Mouse (Mus musculus) thymus, postnatal 14 days (tissue): ENCODE data around the gene Dennd2a.
A peak's percentile ranks its signal among the peaks of the same experiment; 100 is the strongest.
"Not testable (repeated sequence)": the region's sequence is repeated elsewhere in the genome, so short reads cannot be mapped to it uniquely, and the experiment has no call there.

ENCODE experiments used
- DNase-seq: peaks from one replicate; pipeline ENCODE4 v3.0.0; 2021

Gene Dennd2a

DNA sequence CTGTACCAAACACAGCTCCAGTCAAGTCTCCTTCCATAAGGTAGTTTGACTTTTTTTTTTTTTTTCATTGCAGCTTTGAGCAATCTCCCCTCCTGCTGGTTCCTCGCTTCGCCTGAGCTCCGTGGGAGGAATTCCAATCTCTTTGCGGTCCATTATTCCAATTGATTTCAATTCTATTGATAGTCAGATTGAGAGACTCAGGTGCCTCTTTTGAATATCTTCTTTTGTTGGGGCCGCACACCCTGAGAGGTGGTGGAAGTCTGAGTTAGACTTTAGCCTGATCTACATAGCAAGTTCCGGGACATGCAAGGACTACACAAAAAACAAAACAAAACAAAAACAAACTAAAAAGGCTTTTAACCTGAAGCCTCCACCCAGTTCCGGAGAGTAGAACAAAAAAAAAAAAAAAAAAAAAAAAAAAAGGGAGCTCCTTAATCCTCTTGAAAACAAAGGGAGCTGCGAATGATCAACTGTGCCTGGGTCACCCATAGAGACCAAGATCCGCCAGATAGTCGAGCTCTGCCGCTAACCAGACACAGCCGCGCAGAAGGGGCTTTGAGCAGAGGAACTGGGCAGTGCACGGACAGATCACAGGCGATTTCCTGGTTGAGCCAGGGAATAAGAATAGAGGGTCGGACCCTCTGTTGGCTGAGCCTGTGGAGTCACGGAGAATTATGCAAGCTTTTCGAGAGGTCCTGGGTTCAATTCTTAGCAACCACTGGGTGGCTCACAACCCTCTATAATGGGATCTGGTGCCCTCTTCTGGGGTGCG, 111.7 kb downstream of the Dennd2a start:
- DNase-seq: no peak

DNA sequence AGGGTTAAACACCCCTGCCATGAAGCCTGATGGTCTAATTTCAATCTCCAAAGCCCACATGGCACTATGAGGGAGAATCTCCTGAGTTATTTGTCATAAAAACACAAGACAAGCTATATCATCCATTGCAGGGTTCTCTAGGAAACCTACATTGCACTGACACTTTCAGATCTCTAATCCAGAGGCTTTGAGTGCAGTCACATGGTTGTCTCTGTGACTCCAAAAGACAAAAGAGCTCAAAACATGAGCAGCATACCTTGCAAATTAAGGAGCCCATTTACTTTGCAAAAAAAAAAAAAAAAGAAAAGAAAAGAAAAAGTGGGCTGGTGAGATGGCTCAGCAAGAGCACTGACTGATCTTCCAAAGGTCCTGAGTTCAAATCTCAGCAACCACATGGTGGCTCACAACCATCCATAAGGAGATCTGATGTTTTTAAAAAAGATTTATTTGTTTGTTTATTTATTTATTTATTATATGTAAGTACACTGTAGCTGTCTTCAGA, 114.8 kb downstream of the Dennd2a start:
- no peak for DNase-seq

DNA sequence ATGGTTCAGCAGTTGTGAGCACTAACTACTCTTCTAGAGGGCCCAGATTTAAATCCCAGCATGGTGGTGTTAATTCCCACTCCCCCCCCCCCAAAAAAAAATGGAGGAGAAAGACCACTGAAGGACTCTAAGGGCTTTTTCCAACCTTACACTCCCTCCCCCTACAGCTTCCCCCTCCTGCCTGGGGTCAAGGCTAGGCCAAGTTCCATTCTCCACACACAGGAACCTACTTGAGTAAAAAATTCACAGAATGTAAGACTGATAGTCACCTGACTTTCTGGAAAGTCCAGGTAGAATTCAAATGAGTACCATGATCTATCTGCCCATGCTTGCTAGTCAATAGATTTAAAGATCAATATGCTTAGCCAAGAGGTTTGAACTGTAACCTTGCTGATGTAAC, 117.5 kb downstream of the Dennd2a start:
- DNase-seq: no peak

DNA sequence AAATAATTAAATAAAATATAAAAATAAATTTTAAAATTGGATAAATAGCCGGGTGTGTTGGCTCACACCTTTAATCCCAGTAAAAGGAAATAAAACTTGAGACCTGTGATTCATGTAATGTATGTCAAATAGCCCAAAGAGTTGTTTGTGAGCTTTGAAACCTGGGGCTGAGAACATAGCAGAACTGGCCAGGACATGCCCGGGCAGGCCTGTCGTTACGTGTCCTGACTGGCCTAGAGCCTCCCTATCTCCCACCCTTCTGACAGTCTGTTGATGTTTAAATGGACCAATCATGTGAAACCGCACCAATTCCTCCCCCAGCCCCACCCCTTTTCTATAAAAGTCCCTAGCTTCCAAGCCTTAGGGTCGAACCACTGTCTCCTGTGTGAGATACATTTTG, 120.1 kb downstream of the Dennd2a start:
- not testable (repeated sequence) for DNase-seq

DNA sequence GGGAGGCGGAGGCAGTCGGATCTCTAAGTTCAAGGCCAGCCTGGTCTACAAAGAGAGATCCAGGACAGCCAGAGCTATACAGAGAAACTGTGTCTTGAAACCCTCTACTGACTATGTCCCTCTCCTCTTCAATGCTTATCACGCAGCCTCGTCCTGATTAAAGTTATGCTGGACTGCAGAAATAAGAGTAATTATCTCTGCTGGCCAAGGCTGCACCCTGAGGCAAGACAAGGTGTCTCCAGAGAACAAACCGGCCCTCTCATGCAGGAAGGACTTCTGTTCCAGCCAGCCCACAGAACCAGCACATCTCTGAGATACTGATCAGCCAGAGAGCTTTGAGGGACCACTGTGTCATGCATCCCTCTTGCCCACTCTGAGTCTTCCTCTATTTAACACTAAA, 121.8 kb downstream of the Dennd2a start:
- DNase-seq: no peak

DNA sequence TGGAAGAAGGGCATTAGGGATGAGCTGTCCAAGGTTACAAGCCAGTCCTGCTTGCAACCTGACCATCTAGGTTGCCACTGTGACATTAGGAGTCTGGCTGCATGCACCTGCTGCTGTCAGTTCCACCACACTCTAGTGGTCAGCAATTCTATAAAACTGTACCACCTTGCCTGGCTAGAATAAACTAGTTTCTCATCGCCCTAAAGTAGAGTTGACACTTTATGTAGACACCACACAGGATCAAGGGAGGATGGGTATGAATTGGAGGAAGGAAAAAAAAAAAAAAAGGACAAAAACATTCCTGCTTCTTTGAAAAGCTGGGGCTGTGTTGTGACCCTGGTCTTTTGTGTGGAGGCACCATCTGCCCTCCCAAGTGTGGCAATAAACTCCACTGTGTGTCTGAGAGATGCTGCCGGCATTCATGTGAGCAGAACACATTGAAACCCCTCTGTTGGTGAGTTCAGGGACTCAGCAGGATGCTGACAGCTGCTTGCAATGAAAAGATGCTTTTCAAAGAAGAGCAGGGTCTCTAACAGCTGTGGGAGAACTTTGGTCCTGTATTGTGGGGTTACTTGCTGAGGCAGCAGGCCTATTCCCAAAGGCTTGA, 122.7 kb downstream of the Dennd2a start:
- DNase-seq: no peak

DNA sequence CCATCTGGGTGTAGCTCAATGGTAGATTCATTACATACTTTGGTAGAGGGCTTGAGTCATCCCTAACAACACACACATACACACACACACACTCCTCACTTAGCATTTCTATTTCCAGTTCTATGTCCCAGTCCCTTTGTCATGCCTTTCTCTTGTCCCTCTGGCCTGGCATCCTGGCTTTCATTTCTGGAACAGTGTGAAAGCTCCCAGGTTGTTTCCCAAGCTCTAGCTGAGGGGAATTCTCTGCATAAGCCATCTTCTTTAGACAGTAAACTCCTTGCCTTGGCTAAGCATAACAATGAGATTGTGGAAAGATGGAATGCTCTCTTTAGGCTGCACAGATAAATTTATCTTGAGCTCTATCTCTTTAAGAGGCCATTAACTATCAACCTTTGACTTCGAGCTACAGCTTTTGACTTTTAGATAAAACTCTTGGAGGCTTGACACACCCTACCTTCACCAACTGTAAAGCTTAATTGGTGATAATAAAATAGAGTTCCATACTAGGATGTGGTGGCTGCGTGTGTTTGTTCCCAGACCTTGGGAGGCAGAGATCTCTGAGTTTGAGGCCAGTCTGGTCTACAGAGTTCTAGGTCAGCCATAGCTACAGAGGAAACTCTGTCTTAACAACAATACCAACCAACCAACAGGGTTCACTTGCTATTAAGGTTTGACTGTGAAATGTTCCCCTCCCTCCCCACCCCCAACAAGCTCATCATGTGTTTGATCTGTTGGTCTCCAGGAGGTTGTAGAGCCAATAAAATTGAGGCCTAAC, 123.4 kb downstream of the Dennd2a start:
- no peak for DNase-seq

DNA sequence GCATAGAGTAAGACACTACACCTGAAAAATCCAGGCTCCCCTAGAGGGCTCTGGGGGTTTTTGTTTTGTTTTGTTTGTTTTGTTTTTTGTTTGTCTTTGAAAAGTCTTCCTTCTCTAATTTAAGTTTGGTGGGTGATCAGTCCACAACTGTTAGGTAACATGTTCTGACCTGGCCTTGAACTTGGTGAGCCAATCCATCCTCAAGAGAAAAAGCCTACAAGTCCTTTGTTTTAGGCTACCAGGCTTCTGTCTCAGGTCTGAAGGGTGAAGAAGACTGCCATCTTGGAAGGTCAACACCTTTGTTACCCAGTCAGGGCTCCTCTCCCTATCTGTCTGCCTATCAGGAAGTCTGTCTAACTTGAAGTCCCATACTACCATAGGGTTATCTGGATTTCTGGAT, 124.0 kb downstream of the Dennd2a start:
- DNase-seq: no peak

DNA sequence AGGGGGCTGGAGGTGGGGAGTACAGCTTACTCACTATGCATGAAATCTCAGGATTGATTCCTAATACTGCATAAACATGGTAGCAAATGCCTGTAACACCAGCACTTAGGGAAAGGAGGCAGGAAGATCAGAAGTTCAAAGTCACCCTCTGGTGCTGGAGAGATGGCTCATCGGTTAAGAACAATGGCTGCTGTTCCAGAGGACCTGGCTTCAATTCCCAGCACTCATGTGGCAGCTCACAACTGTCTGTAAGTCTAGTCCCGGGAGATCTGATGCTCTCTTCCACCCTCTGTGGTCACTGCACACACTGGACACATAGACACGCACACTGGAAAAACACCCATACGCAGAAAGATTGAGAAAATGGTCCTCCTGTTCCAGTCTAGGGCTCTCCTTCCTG, 124.5 kb downstream of the Dennd2a start:
- DNase-seq: no peak

DNA sequence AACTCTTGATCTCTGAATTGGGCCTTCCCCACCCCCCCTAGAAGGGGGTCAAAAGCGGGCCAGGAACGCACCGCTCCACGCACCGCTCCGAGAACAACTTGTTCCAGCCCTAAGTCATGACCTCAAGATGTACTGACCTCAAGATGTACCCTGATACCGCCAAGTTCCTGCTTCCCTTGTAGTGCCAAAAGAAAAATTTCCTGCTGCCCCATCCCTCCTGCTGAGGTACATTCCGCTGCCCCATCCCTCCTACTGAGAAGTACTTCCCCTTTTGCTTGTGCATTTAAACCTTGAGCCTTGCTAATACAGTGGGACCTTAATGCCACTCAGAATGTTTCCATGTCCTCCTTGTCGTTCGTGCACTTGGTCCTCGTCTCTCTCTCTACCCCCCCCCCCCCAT, 126.9 kb downstream of the Dennd2a start:
- no peak for DNase-seq

DNA sequence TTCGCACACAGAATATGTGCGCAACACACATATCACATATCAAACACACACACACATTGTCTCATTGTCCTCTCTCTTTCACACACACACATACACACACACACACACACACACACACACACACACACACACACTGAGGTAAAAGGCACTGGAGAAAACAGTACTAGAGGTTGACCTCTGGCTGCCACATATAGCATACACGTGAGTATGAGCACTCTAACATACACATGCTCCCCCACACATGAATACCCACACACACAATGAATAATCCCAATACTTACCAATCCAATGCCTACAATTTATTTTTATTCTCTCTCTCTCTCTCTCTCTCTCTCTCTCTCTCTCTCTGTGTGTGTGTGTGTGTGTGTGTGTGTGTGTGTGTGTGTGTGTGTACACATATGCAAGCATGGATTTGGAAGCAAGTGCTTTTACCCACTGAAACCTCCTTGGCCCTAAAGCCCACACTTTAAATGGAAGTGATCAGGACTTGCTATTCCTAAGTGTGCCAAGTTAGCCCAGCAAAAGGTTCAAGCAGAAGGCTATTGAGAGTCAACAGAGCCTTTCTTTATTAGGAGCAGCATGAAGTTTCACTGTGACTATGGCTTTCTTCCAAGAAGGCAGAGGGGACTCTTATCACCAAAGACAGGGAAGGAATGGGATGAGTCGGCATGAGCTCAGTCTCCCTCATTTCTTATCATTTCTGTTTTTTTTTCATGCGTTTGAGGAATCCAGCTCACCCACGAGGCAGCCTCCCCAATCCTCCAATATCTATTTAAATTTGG, 128.5 kb downstream of the Dennd2a start:
- no peak for DNase-seq

DNA sequence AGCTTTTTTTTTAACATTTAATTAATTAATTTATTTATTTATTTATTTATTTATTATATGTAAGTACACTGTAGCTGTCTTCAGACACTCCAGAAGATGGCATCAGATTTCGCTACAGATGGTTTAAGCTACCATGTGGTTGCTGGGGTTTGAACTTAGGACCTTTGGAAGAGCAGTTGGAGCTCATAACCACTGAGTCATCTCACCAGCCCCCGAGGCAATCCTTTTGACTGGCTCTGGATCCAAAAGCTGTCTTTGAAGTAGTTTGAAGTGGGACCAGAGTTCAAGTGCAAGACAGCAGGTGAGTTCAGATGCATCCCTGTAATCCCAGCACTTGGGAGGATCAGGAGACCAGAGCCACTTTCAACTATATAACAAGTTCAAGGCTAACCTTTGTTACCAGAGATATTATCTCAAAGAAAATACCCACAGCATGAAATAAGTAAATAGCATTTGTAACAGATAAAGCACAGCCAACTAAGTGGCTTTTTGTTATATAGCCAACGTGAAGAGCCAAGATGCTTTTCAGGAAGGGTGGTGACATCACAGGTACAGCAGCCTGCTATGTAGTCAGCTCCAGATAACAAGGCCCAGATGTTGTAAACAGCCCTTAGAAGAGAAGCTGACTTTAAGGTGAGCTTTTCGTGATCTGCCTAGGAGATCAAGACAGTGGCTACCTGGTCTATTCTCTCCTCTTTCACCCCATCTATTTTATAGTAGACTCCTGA, 130.2 kb downstream of the Dennd2a start:
- DNase-seq: no peak

DNA sequence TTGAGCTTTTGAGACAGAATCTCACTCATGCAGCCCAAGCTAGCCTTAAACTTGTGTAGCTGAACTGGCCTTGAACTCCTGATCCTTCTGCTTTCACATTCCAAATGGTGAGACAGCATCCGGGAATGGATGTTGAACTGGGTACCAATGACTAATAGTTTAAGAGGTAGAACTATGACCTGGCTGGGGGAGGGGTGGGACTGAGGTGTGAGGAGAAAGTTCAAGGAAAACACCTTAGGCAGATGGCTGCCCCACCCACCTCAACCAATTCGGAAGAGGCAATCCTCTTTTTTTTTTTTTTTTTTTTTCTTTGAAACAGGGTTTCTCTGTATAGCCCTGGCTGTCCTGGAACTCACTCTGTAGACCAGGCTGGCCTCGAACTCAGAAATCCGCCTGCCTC, 130.9 kb downstream of the Dennd2a start:
- no peak for DNase-seq

DNA sequence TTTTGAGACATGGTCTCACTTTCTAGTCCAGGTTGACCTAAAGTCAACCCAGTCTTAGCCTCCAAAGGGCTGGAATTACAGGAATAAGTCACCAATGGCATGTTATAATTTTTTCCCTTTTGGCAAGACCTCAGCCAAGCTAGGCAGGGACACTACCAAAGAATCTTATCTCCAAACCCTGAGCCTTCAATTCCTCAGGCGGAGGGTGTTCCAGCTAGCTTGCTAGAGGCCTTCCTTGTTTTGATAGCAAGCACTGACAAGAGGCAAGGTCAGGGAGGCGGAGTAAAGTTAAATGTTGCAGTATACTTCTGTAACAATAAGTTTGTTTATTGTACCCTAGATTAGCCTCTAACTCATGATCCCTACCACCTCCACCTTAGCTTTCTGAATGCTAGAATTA, 132.5 kb downstream of the Dennd2a start:
- no peak for DNase-seq

DNA sequence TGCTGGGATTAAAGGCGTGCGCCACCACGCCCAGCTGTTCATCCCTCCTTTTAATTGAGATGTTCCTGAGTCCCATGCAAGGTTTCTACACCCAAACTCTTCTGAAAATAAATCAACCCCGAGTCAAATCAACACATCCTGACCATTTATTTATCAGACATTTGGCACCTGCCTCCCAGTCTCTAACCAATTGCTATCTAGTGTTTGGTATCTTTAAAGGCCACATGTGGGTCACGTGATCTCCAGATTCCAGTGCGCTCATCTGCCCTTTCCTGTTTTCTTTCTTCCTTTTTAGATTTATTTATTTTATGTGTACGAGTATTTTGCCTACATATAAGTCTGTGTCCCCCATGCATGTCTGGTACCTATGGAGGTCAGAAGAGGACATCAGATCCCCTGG, 134.0 kb downstream of the Dennd2a start:
- DNase-seq: no peak

DNA sequence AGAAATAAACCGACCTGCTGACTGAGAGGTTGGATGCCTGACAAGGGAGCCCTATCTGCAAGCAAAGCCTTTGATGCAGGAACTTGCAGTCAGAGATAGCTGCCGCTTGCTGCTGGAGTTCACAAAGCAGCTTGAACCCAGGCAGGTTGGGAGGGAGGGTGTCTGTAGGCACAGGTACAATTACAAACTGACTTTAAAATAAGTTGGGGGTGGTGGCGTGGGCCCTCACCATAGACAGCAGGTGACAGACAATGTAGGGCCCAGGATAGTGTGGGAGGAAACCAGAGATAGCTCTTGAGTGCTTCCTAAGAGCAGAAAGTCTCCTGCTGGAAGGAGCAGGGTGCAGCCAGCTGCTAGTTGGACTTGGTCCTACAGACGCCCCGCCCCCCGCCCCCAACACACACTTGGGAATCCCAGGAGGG, 134.5 kb downstream of the Dennd2a start:
- DNase-seq: no peak

DNA sequence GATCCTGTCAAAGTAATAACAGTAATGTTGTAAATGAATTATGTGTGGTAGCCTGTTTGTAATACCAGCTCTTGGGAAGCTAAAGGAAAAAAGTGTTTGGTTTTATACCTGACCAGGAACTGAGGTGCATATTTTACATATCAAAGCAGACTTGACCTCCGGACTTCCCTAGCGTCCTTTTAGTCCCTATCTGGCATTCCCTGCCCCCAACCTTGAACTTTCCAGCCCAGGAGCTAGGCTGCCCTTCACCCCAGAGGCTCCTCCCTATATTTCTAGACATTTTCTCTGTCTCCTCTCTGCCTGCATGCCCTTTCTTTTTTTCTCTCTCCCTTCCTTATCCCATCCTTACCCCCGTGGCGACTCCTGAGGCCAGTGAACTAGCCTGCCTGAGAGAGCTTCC, 136.8 kb downstream of the Dennd2a start:
- DNase-seq: no peak

DNA sequence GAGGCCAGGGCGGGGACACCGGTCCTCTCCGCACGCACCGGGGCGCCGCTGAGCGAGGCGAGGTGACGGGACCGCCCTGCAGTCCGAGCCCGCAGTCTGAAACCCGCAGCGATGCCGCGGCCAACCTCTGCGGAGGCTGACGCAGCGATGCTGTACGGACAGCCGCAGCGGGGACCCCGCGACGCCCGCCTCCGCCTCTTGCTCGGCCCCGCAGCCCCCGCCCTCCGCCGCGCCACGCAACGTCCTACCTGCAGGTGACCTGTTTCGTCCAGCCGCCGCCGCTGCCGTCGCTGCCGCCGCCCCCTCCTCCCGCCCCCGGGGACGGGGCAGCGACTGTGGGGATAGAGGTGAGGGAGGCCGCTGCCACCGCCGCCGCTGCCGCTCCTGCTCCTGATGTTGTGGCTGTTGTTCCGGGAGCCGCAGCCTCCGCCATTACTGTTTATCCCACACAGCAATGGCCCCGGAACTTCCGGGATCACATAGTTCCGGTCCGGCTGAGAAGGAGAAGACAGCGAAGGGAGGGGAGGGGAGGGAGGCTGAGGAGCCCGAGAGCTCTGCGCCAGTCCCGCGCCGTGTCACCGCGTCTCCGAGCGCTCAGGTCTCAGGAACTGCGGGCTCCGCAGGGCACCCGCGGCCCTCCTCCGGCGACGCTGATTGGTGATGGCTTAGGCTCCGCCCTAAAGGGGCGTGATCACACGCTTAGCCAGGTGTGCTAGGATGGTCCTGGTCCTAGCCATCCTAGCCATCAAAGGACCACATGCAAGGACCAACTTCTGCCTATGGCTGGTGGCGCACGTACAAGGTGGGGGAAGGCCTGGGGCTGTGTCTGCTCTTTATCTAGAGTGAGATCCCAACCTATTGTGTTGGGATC, 137.6 kb downstream of the Dennd2a start, which contains the start of gene Mkrn1:
Gene Mkrn1, minus strand, starts transcription at position 612 of the 871 bp plus-strand sequence.
- DNase-seq: peak; percentile 86

DNA sequence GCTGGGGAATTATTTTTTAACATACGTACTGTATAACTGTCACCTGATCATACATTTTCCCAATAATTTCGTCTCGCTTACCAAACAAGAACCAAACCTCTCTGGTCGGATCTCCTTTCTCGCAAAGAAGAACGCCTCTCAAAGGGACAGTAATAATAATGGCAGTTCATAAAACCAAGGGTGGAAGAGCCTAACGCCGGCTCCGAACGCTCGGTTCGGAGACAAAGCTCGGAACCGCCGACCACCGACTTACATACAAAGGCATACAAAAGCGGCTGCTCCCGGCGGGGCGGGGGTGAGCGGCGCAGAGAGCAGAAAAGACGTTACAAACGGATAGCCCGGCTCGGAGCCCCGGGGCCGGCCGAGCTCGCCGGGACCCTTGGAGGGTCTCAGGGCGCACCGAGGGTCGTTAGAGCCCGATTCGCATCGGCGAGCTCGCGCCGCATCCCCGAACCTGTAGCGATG, 138.2 kb downstream of the Dennd2a start:
- no peak for DNase-seq

DNA sequence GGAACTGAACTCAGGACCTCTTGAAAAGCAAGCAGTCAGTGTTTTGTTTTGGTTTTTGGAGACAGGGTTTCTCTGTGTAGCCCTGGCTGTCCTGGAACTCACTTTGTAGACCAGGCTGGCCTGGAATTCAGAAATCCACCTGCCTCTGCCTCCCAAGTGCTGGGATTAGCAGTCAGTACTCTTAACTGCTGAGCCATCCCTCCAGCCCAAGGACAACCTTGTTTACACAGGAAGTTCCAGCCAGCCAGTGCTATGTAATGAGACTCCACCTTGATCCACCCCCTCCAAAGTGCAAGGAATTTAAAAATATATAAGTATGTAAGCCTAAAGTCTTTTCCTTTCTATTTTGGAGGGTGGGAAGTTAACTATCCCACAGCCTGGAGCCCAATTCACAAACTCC, 141.0 kb downstream of the Dennd2a start:
- not testable (repeated sequence) for DNase-seq

DNA sequence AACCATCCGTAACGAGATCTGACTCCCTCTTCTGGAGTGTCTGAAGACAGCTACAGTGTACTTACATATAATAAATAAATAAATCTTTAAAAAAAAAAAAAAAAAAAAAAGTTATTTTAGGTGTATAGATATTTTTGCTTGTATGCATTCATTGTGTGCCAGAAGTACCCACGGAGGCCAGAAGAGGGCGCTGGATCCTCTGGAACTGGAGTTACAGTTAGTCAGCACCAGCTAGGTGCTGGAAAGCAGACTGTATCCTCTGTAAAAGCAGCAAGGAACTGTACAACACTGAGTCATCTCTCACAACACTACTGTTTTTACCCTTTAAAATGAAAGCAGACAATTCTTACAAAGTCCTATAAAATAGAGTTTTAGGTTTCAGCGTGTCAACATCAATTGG, 141.9 kb downstream of the Dennd2a start:
- peak; percentile 84 for DNase-seq
